Comparison of ENCODE assay signal across 30 mouse cellular contexts in the genomic region with DNA sequence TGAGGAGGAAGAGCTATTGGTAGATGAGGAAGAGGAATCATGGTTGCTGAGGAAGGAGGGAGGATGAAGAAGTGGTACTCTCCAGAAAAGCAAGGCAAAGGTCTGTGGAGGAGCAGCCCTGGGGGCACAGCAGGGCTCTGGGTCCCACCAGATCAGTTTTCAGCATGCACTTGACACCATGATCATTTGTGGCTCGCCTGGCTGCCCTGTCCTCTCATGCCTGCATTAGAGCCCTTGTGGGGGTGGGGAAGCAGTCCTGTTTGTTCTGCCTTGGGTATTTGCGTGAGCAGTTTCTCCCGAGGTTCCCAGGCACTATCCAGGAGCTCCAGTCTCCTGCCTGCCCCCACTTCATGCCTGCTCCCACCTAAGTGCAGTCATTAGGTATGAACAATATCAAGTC. TPM values are rescaled to one million over a fixed set of nuclear protein-coding genes. Genes with fewer than 3 reads are reported as not detected.
"Had no signal": no experiment of that assay in that cellular context is flagged by ENCODE, and none has a peak within 500 bp of the region (broad histone marks: within the 10 kb centered on the region; RNA-seq: fewer than 3 reads in every experiment).

No protein-coding gene starts in this region.

- H3K9me3 ChIP-seq: heart, embryonic 10.5 days; hindbrain, embryonic 10.5 days; hindbrain, embryonic 12.5 days; intestine, embryonic 15.5 days; limb, embryonic 10.5 days; limb, embryonic 12.5 days; liver, embryonic 13.5 days; liver, embryonic 15.5 days had no signal

- H3K4me2 ChIP-seq: heart, embryonic 12.5 days; hindbrain, embryonic 12.5 days; hindbrain, embryonic 14.5 days; intestine, embryonic 15.5 days; limb, embryonic 12.5 days; liver, embryonic 11.5 days; liver, embryonic 13.5 days; liver, embryonic 15.5 days had no signal

- ATAC-seq: forebrain, embryonic 16.5 days; hindbrain, embryonic 16.5 days; inflammation-experienced regulatory T-cells, adult 6 months; intestine, embryonic 15.5 days; intestine, postnatal 0 days; liver, postnatal 0 days had no signal

- H3K27me3 ChIP-seq: hindbrain, embryonic 12.5 days; intestine, embryonic 15.5 days had no signal

- DNase-seq: gastrocnemius, postnatal 10 days; gastrocnemius, postnatal 25 days; heart, adult 18-20 months; heart, postnatal 10 days; heart, postnatal 4 days; kidney, adult 9 months; kidney, postnatal 25 days; liver; liver, embryonic 13.5 days; liver, postnatal 0 days had no signal

- H3K9ac ChIP-seq: heart, embryonic 12.5 days; hindbrain, embryonic 12.5 days; hindbrain, embryonic 14.5 days; intestine, embryonic 15.5 days; limb, embryonic 12.5 days; liver, embryonic 13.5 days; liver, embryonic 15.5 days; liver, postnatal 0 days had no signal

- H3K4me3 ChIP-seq: heart, embryonic 10.5 days; heart, embryonic 12.5 days; hindbrain, embryonic 10.5 days; hindbrain, embryonic 12.5 days; intestine, embryonic 15.5 days; layer of hippocampus, adult 2 months; left cerebral cortex, adult 2 months; limb, embryonic 10.5 days; limb, embryonic 12.5 days; liver, embryonic 13.5 days; liver, embryonic 15.5 days had no signal

- H3K4me1 ChIP-seq: heart, embryonic 12.5 days; hindbrain, embryonic 10.5 days; hindbrain, embryonic 12.5 days; intestine, embryonic 15.5 days; limb, embryonic 12.5 days had no signal

- H3K36me3 ChIP-seq: heart, embryonic 10.5 days; heart, embryonic 12.5 days; hindbrain, embryonic 10.5 days; hindbrain, embryonic 12.5 days; intestine, embryonic 15.5 days; limb, embryonic 10.5 days; limb, embryonic 12.5 days; liver, embryonic 13.5 days; liver, embryonic 15.5 days had no signal

- H3K27ac ChIP-seq: heart, embryonic 10.5 days; hindbrain, embryonic 10.5 days; hindbrain, embryonic 12.5 days; hindbrain, embryonic 14.5 days; intestine, embryonic 15.5 days; layer of hippocampus, adult 2 months; left cerebral cortex, adult 2 months; limb, embryonic 10.5 days; limb, embryonic 12.5 days; liver, embryonic 13.5 days; liver, embryonic 15.5 days had no signal

RNA-seq across cellular contexts. Expression of a gene that starts 5.4 kb away (rescaled TPM):
- polyA plus RNA-seq: forebrain, embryonic 16.5 days; frontal cortex, adult 2 months; heart, embryonic 10.5 days; heart, embryonic 14.5 days; heart, embryonic 16.5 days; hindbrain, embryonic 10.5 days; hindbrain, embryonic 12.5 days; hindbrain, embryonic 14.5 days; hindbrain, embryonic 16.5 days; inflammation-experienced regulatory T-cells, adult 6 months; intestine, embryonic 15.5 days; limb, embryonic 10.5 days; limb, embryonic 12.5 days; limb, embryonic 14.5 days; liver, embryonic 13.5 days; liver, postnatal 0 days had no signal
